Comparison of ENCODE assay signal across 8 mouse cellular contexts in genomic region chr14:51087762-51088161, GRCm38 (mm10). TPM values are rescaled to one million over a fixed set of nuclear protein-coding genes. Genes with fewer than 3 reads are reported as not detected.
DNase-seq lines count a peak whose midpoint lies in the region; ATAC-seq and TF ChIP-seq lines count a peak whose summit lies in the region.

No protein-coding gene starts in this region.

- TF ChIP-seq POLR2A in cerebellum, adult 2 months (IDR thresholded peaks at IDR 0.05; ENCODE audit: borderline replicate concordance, insufficient read depth, low read length) = no peak
- TF ChIP-seq POLR2A in limb, embryonic 14.5 days (IDR thresholded peaks at IDR 0.05; ENCODE audit: borderline replicate concordance, extremely low read depth, insufficient read depth, insufficient read length) = no peak

- ATAC-seq in limb, embryonic 14.5 days (ENCODE audit: low FRiP score, low read depth) = no peak
- ATAC-seq in stomach, postnatal 0 days (ENCODE audit: low FRiP score, low TSS enrichment) = no peak

- DNase-seq in cerebellum, adult 2 months = no peak
- DNase-seq in cerebellum, adult 8-10 months = no peak
- peak; percentile 19 for DNase-seq in retina, postnatal 1 day
- no peak for DNase-seq in retina, embryonic 14.5 days (ENCODE audit: low spot score)
- DNase-seq in limb, embryonic 14.5 days (ENCODE audit: low spot score) = no peak
- DNase-seq in stomach, postnatal 0 days (ENCODE audit: low spot score) = no peak
- no peak for DNase-seq in testis, postnatal 10 days (ENCODE audit: low spot score)
- no peak for DNase-seq in testis, postnatal 14 days (ENCODE audit: low spot score)

- no peaks in the 10 kb centered on the region for H3K36me3 ChIP-seq in limb, embryonic 14.5 days (ENCODE audit: control insufficient read depth, insufficient read depth, low read length)
- no peaks in the 10 kb centered on the region for H3K36me3 ChIP-seq in stomach, postnatal 0 days (ENCODE audit: control insufficient read depth, insufficient read depth, low read length)

- TF ChIP-seq EP300 in stomach, postnatal 0 days (optimal IDR thresholded peaks at IDR 0.05) = no peak

- H3K9me3 ChIP-seq in limb, embryonic 14.5 days (ENCODE audit: control insufficient read depth, low read length) = no peaks in the 10 kb centered on the region
- H3K9me3 ChIP-seq in stomach, postnatal 0 days (ENCODE audit: control insufficient read depth, low read length) = no peaks in the 10 kb centered on the region

- H3K27me3 ChIP-seq in cerebellum, adult 2 months (ENCODE audit: control insufficient read depth, insufficient read depth, low read length) = no peaks in the 10 kb centered on the region
- H3K27me3 ChIP-seq in limb, embryonic 14.5 days (ENCODE audit: control insufficient read depth, insufficient read depth, low read length) = peaks cover under 1% of the 10 kb centered on the region; the same call in 1 of the 2 replicates
- no peaks in the 10 kb centered on the region for H3K27me3 ChIP-seq in stomach, postnatal 0 days (ENCODE audit: control insufficient read depth, insufficient read depth, low read length)

- peak overlapping the region; percentile 81 for H3K4me3 ChIP-seq in cerebellum, adult 2 months (replicated peaks; ENCODE audit: insufficient read depth, low read depth, low read length)
- peak overlapping the region; percentile 66 for H3K4me3 ChIP-seq in limb, embryonic 14.5 days (replicated peaks; ENCODE audit: low read length)
- H3K4me3 ChIP-seq in stomach, postnatal 0 days (ENCODE audit: low read depth, low read length) = peak overlapping the region; percentile 63

- no peak for TF ChIP-seq CTCF in cerebellum, adult 2 months (IDR thresholded peaks at IDR 0.05; ENCODE audit: borderline replicate concordance, insufficient read depth, low read depth, low read length)
- no peak for TF ChIP-seq CTCF in stomach, postnatal 0 days (IDR thresholded peaks at IDR 0.05; ENCODE audit: low read depth)

- no peaks in the 10 kb centered on the region for H3K4me1 ChIP-seq in cerebellum, adult 2 months (ENCODE audit: control insufficient read depth, insufficient read depth, low read length)
- H3K4me1 ChIP-seq in limb, embryonic 14.5 days (ENCODE audit: control insufficient read depth, insufficient read depth, low read length) = no peaks in the 10 kb centered on the region
- H3K4me1 ChIP-seq in stomach, postnatal 0 days (replicated peaks; ENCODE audit: control insufficient read depth, insufficient read depth) = no peaks in the 10 kb centered on the region

- no peak overlapping the region for H3K9ac ChIP-seq in limb, embryonic 14.5 days (ENCODE audit: low read depth, low read length, severe bottlenecking)
- no peak overlapping the region for H3K9ac ChIP-seq in stomach, postnatal 0 days (ENCODE audit: low read length)

- H3K27ac ChIP-seq in cerebellum, adult 2 months (ENCODE audit: insufficient read depth, low read length) = no peak overlapping the region
- no peak overlapping the region for H3K27ac ChIP-seq in limb, embryonic 14.5 days (replicated peaks; ENCODE audit: low read depth, low read length)
- H3K27ac ChIP-seq in stomach, postnatal 0 days (replicated peaks) = 0 out of 2 replicates have a peak overlapping the region, but pooled peaks have one; percentile 24

- peak overlapping the region; percentile 69 for H3K4me2 ChIP-seq in limb, embryonic 14.5 days (replicated peaks; ENCODE audit: low read depth, low read length, severe bottlenecking)
- peak overlapping the region; percentile 77 for H3K4me2 ChIP-seq in stomach, postnatal 0 days (replicated peaks; ENCODE audit: low read depth)

- WGBS in cerebellum, adult 2 months = 16% methylated on average over 9 of the region's 9 CpGs
- 13% methylated on average over 9 of the region's 9 CpGs for WGBS in limb, embryonic 14.5 days
- WGBS in stomach, postnatal 0 days = 19% methylated on average over 9 of the region's 9 CpGs

RNA-seq across cellular contexts. Expression of gene Rnase4, which starts 3.1 kb away (rescaled TPM):
- 11.5 and 12.4 TPM in 2 replicates for polyA plus RNA-seq in cerebellum, adult 2 months (2012; rRNA removed)
- polyA plus RNA-seq in limb, embryonic 14.5 days (2012; rRNA removed) = 66.2 and 67.4 TPM in 2 replicates
- polyA plus RNA-seq in limb, embryonic 14.5 days (2014; fragmentation: Nextera tagmentation; extraction: Ambion mirVana) = 51.9 and 59.4 TPM in 2 replicates
- polyA plus RNA-seq in stomach, postnatal 0 days (2015; fragmentation: Nextera tagmentation; extraction: Ambion mirVana) = 152 and 157 TPM in 2 replicates

RNA-seq across cellular contexts. Expression of gene Ang, which starts 3.2 kb away (rescaled TPM):
- 2.9 TPM in 2 replicates for polyA plus RNA-seq in cerebellum, adult 2 months (2012; rRNA removed)
- 9.7 and 13.6 TPM in 2 replicates for polyA plus RNA-seq in limb, embryonic 14.5 days (2012; rRNA removed)
- polyA plus RNA-seq in limb, embryonic 14.5 days (2014; fragmentation: Nextera tagmentation; extraction: Ambion mirVana) = 7.3 and 8.3 TPM in 2 replicates
- polyA plus RNA-seq in stomach, postnatal 0 days (2015; fragmentation: Nextera tagmentation; extraction: Ambion mirVana) = 27.7 and 29.5 TPM in 2 replicates

RNA-seq across cellular contexts. Expression of gene Olfr750, which starts 13.5 kb away (rescaled TPM):
- not detected in 2 replicates for polyA plus RNA-seq in cerebellum, adult 2 months (2012; rRNA removed)
- polyA plus RNA-seq in limb, embryonic 14.5 days (2012; rRNA removed) = not detected in 2 replicates
- polyA plus RNA-seq in limb, embryonic 14.5 days (2014; fragmentation: Nextera tagmentation; extraction: Ambion mirVana) = not detected in 2 replicates
- polyA plus RNA-seq in stomach, postnatal 0 days (2015; fragmentation: Nextera tagmentation; extraction: Ambion mirVana) = not detected in 2 replicates

RNA-seq across cellular contexts. Expression of gene Eddm3b, which starts 26.5 kb away (rescaled TPM):
- polyA plus RNA-seq in cerebellum, adult 2 months (2012; rRNA removed) = not detected in 2 replicates
- polyA plus RNA-seq in limb, embryonic 14.5 days (2012; rRNA removed) = 0.04 TPM in 1 of 2 replicates, not detected in the other
- polyA plus RNA-seq in limb, embryonic 14.5 days (2014; fragmentation: Nextera tagmentation; extraction: Ambion mirVana) = not detected in 2 replicates
- polyA plus RNA-seq in stomach, postnatal 0 days (2015; fragmentation: Nextera tagmentation; extraction: Ambion mirVana) = not detected in 2 replicates

RNA-seq across cellular contexts. Expression of gene Rnase12, which starts 30.3 kb away (rescaled TPM):
- polyA plus RNA-seq in cerebellum, adult 2 months (2012; rRNA removed) = not detected in 2 replicates
- 0.14 and 0.17 TPM in 2 replicates for polyA plus RNA-seq in limb, embryonic 14.5 days (2012; rRNA removed)
- not detected in 2 replicates for polyA plus RNA-seq in limb, embryonic 14.5 days (2014; fragmentation: Nextera tagmentation; extraction: Ambion mirVana)
- polyA plus RNA-seq in stomach, postnatal 0 days (2015; fragmentation: Nextera tagmentation; extraction: Ambion mirVana) = 0.52 and 0.57 TPM in 2 replicates
